Mouse (Mus musculus): ENCODE measurements at regions not wholly inside any gene's neighbourhood (a gene's known extent, or its start where the extent isn't known, plus 50 kb on each side); places are given as distances from the start of the nearest gene placed in this dataset.
A peak's percentile ranks its signal among the peaks of the same experiment; 100 is the strongest.
"Not testable (repeated sequence)": the region's sequence is repeated elsewhere in the genome, so short reads cannot be mapped to it uniquely, and the experiment has no call there.

DNA sequence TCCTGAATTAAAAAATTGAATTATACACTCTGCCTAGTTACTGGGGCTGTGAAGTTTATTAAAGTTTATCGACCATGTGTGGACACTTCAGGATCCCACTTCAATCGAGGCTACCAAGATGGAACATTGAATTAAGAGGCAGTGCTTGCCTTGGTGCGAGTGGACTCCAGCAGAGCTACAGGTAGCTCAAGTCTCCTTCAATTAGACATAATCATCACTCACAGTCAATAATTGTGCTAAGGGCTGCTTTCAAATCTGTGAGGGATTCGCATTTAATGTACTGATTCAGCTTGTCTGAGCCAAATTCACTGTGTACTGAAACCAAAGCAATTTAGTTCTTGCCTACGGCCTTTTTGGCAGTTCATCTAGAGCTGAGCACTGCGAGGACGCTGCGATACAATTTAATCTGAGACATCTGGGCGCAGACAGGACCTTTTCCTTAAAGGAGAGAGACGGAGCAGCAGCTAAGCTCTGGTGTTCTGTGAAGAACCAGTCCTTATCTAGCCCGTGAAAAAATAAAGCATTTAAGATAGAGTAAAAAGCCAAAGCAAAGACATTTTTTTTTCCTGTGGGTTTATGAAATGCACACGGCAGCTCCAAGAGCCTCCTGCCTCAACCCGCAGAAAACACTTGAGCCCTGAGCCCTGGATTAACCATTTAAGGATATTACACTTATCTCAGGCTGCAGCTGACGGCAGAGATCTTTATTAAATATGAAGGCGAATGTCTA is 220.8 kb upstream of the Irx1 start:
- peak; percentile 4 for DNase-seq (ENCODE audit: inconsistent ontology term)

DNA sequence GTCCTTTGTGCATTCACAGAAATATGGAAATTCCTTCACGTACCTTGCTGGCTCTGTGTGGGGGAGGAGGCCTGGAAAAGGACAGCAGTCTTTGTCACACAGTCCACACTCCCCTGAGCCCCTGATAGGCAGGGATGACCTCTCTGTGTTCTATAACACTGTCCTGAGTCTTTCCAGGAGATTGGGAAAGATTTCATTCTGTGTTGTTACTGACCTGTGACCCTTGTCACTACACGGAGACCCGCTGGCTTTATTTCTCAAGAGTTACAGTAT is 221.3 kb upstream of the Irx1 start:
- peak; percentile 17 for DNase-seq (ENCODE audit: inconsistent ontology term)

DNA sequence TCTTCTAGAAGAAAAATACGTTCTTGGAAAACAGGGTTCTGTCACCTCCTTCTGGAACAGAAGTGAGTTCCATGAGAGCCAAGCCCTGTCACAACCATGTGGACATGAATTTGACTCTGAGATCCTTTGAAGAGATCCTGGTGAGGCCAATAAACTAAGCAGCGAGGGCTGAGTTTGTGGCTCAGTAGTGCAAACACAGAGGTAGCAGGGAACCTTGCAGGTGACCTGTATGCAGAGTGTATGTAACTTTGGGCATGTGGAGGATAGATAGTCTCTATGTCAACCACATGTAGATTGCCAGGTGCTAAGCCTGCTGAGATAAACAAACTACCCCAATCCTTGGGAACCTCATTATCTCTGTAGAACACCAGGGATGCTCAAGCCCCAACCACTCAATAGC is 232.4 kb upstream of the Irx1 start:
- DNase-seq (ENCODE audit: inconsistent ontology term), result no peak

DNA sequence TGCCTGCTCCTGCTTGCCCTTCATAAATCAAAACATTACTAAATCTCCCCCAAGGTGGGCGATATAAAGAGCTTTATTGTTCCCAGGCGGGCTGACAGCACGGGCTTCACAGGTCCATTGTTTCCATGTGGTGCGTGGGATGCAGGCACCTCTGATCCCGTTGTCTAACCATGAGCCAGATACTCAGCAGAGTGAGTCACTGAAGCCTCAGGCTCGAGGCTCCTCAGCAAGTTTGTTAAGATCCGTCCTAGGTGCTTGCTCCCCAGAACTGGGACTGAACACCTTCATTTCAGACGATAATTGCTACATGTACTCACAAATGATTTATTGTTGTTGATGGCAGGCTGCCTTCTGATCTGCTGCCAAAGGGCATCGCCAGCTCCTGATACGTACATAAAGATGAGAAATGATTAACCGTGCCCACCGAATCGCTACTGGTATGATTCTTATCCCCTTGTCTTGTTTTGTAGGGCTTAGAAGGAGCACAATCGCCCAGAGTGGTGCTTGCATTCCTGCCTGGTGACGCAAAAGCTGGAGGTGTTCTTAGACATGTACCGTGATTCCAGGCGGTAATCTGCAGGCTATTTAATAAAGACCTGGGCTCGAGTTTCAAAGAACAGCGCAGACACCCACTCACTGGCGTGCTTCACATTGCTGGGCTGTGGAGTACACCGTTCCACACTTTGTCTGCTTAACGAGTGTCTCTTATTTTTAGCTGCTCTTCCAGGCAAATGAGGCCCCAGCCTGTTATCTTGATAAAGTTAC is 235.0 kb upstream of the Irx1 start:
- DNase-seq (ENCODE audit: inconsistent ontology term), result peak; percentile 76

DNA sequence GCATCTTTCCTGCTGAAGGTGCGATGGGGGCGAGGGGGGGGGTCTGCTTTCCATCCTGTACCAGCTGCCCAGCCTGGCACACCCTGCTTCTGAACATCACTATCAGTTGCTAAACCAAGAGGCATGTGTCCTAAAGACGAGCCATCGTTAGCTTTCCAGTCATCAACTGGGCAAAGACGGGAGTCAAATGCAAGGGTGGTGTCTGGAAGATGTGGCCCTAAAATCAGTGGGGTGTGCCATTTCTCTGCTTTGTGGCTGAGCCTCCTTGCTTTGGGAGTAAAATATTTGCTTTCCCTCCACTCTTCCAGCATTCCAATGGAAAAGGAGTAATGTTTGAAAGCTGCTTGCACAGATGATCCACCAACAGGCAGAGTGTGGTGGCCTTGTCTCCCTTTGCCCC is 246.0 kb upstream of the Irx1 start:
- DNase-seq (ENCODE audit: inconsistent ontology term), result no peak

DNA sequence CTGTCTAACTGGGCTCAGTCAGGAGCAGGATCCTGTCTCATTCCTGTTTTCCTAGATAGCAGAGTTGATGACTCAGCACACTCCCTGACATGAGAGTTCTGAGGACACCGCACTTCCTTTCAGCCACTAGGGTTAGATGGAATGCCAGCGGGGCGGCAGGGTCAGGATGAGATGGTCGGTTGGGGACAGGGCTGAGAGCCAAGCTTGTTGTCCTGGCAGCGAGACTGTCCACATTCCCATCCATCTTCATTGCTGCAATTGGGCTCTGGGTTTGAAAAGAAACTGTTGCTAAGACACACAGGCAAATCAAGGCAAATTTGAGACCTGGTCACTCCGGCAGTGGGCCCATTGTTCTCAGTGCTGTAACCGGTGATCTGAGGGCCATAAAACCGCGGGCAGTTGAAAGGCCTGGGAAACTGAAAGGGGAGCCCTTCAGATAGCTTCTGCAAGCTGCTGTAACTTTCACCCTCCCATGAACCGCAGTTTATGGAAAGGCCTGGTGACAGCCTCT is 246.5 kb upstream of the Irx1 start:
- peak; percentile 92 for DNase-seq (ENCODE audit: inconsistent ontology term)

DNA sequence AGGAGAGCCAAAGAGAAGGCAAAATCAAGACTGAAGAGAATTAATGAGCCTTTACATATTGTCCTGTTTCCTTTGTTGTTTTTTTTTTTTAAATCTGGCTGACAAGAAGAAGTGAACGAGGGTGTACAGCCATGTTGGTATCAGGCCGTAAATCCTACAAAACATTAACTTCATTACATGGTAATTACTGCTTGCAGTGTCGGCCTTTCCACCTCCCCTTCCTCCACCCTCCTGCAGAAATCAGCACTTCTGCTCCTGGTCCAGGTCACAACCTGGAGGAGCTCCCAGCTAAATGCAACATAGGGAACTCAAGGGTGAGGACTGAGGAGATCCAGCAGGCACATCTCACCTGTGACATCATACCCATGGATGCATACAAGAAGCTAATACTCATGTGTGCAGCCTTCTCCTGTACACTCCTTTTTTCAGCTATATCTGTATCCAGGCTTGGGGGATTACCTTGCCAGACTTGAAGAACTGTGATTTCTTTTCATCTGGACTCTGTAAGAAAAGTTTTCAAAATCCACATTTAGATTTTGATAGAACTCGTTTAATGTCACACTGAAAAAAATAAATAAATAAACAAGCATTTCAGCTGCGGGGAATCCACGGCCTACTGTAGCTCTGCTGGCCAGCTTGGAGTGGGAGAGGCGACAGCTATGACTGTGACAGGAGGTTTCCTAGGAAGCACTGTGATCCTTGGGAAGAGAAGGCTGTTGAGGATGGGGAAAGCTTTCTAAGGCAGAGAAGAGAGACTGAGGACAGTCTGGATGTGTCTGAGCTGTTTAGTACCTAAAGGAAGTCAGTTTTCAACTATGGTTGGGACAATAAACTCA is 247.2 kb upstream of the Irx1 start:
- no peak for DNase-seq (ENCODE audit: inconsistent ontology term)

DNA sequence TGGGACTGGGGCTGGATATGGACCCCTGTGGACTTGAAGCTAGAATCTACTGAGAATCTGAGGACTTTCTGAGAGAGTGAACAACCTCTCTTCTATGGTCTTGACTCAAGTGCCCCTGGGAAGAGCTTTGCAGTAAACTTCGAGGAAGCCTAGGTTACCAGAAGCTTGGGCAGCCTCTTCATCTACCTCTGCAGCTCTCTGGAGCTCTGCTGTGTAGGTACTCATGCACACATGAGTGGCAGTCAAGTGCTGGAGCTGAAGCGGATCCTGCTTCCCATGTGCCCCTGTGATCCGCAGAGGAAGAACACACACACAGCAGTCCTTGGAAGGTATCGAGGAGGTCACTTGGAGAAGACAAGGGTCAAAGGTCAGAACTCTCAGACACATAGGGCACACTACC is 248.2 kb upstream of the Irx1 start:
- DNase-seq (ENCODE audit: inconsistent ontology term), result no peak

DNA sequence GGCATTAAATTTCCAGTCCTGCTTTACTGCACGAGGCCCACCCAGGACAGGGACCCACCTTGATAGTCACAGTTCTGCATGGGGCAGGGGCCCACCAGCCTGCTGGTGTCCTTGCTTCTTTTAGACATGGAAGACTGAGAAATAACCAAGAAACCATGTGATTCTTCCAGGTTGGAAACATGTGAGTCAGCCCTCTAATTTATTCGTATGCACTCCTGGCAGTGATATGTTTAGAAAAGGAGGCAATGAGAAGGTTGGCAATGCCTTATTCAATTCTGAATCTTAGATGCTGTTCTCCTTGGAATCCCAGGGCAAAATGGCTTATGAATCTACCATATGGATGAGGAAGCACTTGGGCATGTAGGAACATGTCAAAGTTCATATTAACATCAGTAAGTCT is 249.2 kb upstream of the Irx1 start:
- DNase-seq (ENCODE audit: inconsistent ontology term), result no peak

DNA sequence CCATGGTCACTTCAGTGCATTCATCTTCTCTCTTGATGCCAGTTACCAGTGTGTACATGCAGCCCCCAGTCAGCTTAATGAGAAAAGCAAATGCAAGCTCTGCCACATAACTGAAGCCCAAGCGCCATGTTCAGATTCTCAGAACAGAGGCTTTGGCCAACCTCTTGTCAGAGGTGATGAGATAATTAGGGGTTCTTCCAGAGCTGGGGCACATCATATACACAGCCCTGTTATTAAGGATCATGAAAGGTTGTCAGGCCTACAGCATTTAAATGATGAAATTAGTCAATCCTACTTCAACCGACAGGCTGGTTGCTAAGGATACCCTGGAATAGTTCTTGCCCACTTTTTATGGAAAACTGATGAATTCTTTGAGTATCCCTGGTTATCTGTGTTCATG is 255.8 kb upstream of the Irx1 start:
- no peak for DNase-seq (ENCODE audit: inconsistent ontology term)

DNA sequence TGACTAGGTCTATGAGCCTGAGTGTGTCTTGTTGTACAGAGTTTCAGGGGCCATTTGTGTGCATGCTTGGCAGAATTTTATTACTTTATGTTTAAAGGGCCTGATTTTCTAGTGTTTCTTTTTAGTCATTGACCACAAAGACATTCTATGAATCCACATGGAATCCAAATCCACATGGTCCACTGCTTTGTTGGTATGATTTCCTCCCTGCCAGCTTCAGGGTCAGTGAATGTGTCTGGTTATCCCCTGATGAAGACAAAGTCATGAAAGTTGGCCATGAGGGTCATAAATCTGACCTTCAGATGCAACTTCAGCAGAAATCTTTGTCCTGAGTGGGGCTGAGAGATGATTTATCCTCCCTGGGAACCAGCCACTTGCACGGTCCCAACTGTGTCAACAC is 263.6 kb upstream of the Irx1 start:
- peak; percentile 86 for DNase-seq (ENCODE audit: inconsistent ontology term)

DNA sequence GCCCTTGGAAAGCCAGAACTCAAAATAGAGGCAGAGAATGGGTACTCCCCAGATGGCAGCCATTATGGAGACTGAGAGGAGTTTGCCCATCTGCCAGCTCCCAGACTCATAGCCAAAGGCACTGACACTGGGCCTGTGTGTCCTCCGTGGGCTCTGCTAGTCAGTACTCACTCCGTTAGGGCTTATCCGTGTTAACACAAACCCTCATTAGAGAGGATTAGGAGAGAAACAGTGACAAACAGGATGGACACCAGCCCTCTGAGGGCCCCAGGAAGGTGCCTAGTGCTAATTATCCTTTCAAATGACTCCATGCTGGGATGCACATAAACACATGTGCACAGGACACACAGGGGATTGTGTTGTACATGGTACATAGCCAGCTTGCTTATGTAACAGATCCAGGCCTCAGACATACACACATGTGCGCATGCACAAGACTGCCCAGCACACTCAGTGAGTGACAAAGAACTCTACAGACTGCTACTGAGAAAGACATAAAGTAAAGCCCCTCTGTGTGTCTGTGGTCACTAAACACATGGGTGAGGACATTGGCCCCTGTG is 267.6 kb upstream of the Irx1 start:
- DNase-seq (ENCODE audit: inconsistent ontology term), result no peak

DNA sequence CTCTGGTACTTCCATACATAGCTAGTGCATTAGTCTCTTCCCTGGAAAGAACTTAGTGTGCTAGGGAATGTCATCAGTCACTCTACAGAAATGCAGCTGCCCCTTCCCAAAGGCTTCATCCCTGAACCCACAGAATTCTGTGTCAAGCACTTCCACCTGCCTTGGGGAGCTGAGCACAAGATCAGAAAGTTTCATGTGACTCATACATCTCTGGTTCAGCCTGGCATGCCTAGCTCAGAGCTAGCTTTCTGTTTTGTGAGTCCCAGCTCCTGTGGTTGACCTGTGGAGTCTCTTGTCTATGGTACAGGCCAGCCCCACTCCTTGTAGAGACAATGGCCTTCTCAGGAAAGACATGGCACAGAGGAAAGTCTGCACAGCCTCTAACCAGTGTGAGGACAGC is 268.6 kb upstream of the Irx1 start:
- peak; percentile 77 for DNase-seq (ENCODE audit: inconsistent ontology term)

DNA sequence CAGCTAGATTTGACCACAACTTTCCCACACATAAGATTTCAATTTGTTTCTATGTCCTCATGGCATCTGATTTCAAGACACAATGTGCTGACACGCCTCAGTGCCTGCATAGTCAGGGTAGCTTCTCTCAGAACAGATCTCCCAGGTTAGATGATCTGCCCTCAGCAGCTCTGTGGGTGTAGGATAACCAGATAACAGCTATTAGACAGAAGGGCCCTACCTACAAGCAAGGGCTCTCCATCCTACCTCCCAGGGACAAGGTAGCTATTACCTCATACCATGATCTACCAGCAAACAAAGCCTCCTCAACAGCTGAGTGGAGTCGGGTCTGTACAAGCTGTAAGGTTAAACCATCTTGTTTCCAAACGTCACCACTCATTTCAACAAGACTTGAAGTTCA is 278.4 kb upstream of the Irx1 start:
- no peak for DNase-seq (ENCODE audit: inconsistent ontology term)

DNA sequence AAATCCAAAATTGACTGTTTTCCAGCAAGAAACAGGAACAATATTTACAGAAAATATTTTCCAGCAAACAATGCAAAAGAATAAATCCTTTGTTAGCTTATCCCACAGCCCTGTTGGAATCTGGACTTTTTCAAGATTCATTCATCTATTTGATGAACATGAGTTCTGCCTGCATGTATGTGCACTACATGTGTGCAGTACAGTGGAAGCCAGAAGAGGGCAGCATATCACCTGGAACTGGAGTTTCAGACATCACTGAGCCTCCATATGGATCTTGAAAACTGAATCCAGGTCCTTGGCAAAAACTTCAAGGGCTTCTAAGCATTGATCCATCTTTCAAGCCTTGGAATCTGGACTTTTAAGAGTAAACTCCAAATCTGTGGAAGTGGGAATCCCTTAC is 286.9 kb upstream of the Irx1 start:
- no peak for DNase-seq (ENCODE audit: inconsistent ontology term)

DNA sequence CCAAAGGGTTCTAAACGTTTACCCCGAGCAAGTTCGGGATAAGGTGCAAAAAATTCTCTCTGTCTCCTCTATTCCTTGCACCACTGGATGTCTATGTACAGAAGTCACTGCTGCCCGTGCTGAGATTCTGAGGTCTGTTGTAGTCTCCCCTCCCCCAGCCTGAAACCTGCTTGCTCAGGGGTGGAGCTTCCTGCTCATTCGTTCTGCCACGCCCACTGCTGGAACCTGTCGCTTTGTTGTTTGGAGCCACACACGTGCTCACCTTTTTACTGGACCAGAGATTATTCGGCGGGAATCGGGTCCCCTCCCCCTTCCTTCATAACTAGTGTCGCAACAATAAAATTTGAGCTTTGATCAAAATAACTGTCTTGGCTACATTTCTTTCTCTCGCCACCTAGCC is 289.7 kb upstream of the Irx1 start:
- DNase-seq (ENCODE audit: inconsistent ontology term), result not testable (repeated sequence)

DNA sequence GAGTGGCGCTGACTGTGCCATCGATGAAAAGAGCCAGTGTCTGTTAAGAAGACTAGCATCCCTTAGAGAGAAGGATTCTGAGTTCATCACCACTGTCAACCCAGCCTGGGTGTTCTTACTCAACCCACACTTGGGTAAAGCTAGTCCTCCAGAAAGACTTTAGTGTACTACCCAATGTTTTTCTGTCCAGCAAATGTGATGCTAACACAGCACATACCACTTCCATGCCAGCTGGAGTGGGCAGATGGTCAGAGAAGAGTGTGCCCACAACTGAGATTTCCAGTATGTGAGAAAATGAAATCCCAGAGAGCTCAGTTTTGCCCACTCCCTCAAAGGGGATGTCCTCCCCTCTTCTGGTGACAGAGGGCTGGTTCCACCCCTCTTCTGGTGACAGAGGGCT is 295.3 kb upstream of the Irx1 start:
- DNase-seq (ENCODE audit: inconsistent ontology term), result no peak

DNA sequence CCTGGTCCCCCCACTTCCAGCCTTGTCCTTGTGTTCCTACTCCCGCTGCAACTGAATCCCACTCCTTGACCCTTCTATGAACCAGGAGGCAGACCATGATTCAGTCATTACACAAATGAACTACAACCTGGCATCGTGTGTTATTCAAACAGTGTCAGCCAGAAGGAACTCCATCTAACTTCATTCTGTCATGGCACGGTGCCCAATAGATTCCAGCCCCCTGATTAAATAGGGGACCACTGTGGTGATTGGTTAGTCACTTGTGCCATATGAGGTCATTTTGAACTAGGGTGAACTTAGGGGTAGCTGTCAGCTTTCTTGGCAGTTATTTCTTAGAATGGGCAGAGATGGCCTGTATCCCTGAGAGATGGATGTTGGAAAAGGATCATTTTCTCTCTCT is 300.9 kb upstream of the Irx1 start:
- peak; percentile 15 for DNase-seq (ENCODE audit: inconsistent ontology term)

DNA sequence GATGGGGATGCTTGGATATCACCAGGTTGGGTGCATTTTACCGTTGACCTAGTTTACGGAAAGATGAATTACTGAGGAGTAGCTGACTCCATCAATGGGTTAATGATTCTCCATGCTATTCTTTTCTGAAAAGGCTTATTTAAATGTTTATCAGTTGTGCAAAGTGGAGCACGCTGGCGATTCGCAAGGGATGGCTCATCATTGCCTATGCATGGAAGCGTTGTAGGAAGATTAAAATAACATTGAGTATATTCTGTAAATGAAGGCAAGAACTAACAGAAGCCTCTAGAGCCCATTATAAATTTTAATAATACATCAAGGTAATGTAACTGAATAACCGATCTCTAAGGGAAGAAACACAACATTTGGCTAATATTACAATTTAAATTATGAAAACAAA is 301.6 kb upstream of the Irx1 start:
- DNase-seq (ENCODE audit: inconsistent ontology term), result no peak

DNA sequence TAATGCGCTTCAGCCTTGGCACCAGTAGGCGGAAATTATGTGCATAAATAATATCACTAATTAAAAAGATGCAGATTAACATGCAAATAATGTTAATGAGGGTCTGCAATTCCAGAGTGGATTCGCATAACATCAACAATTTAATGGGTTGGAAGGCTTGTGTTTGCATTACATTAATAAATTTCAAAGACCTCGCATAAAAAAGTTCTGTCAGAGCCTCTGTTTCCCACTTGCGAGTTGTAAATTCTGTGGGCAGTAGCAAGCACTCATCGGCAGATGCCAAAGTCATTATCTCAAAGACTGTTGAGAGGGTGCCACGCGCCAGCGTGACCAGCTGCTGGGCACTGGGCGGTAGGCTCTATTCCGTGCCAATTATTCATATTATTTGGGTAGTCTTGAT is 302.1 kb upstream of the Irx1 start:
- DNase-seq (ENCODE audit: inconsistent ontology term), result peak; percentile 70

DNA sequence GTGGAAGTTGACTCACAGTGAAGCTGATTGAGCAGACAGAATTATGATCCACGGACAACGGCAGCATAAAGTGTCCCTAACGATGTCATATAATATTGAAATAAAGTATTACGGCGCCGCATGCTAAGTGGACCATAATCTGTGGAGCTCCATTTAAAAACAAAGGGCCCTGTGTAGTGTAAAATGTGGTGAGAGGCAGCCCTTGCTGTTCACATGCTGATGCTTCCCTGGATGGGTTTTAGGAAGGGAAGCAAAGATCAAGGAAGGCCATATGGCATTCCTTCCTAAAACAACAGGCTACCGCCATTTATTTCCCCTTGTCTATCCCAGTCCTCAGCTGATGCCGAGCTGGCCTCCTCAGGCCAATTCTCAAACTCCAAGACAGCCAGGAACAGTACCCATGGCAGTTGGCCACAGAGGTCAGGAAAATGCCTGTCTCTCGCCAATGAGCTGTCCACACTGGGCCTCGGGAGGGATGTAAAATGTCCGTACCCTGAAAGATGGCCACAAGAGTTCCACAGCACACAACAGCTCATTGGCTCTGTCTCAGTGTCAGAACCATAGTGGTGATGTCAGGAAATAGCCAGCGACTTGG is 302.7 kb upstream of the Irx1 start:
- DNase-seq (ENCODE audit: inconsistent ontology term), result no peak

DNA sequence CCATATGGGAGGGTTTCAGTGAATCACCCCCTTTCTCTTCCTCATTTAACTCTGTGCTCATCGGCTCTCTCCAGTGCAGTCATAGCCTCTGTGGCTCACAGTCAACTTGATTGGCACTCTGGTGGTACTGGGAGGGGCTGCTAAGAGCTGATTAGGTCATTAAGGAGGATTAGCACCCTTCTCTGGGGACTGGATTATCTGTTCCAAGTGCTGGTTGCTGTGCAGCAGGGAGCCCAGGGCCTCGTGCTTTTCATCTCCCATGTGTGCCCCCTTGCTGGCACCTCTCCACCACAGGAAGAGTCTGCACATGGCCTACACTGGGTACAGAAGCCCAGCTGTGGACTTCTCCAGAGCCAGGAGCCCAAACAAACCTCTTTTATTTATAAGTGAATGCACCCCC is 316.8 kb upstream of the Irx1 start:
- DNase-seq (ENCODE audit: inconsistent ontology term), result no peak

Measured in Muller cell, postnatal 12 days (primary cell).